Mouse (Mus musculus) kidney, postnatal 14 days (tissue): Measurements from ENCODE around the gene Ftcd.

Experiments
- DNase-seq: peaks from one replicate; pipeline ENCODE4 v3.0.0; 2022; ENCODE audit warnings: mixed read lengths

The Ftcd gene

DNA sequence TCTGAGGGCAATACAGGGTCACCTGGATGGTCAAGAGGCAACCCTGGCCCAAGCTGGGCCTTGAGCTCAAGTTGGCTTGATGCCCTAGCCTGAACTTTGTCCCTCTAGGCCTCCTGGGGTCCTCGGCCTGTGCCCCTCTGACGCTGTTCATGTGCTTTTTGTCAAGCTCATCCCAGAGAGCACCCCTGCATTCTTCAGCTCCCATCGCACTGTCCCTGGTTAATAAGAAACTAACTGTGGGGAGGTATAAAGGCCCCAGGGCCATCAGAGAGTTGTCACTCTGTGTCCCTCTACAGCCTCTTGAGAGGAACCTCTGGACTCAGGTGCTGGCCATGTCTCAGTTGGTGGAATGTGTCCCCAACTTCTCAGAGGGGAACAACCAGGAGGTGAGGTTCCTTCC is at the start of gene Ftcd:
Gene Ftcd, plus strand, starts transcription at position 275 of the 400 bp plus-strand sequence.
- peak; percentile 40 for DNase-seq

- DNase-seq, result no peak
Measured at GRCm38 (mm10) chr10:76530922-76531321, 44.5 kb upstream of the Ftcd start.

GRCm38 (mm10) chr10:76531375-76531774 is 44.1 kb upstream of the Ftcd start, which contains the start of gene Lss:
Gene Lss (plus strand): TSS chr10:76531588.
- DNase-seq, result peak; percentile 97

- DNase-seq, result no peak
Measured at GRCm38 (mm10) chr10:76531828-76532227, 43.6 kb upstream of the Ftcd start.

- no peak for DNase-seq
Measured at GRCm38 (mm10) chr10:76535526-76535925, 39.9 kb upstream of the Ftcd start.

DNA sequence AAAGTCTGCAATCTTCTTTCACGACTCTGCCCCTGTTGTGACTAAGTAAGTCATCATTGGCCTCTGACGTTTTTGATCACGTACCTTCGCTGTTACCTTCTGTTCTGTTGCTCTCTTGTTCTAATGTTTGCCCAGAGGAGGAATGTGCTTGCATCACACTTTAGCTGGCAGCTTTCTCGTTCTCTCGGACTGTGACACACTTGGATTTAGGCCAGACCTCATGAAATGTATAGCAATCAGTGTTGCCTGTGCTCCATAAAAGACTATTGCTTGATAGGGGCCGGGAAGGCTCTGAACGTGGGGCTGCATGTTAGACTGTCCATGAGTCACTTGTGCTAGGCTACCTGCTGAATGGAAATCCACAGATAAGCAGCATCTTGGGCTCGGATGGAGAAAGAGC is 37.8 kb upstream of the Ftcd start:
- DNase-seq, result peak; percentile 40

- DNase-seq, result no peak
Measured at GRCm38 (mm10) chr10:76541336-76542085, 33.9 kb upstream of the Ftcd start.

- DNase-seq, result no peak
Measured at GRCm38 (mm10) chr10:76542636-76543375, 32.6 kb upstream of the Ftcd start.

GRCm38 (mm10) chr10:76546566-76546965 is 28.9 kb upstream of the Ftcd start:
- peak; percentile 56 for DNase-seq

- DNase-seq, result no peak
Measured at GRCm38 (mm10) chr10:76548218-76548617, 27.2 kb upstream of the Ftcd start.

DNA sequence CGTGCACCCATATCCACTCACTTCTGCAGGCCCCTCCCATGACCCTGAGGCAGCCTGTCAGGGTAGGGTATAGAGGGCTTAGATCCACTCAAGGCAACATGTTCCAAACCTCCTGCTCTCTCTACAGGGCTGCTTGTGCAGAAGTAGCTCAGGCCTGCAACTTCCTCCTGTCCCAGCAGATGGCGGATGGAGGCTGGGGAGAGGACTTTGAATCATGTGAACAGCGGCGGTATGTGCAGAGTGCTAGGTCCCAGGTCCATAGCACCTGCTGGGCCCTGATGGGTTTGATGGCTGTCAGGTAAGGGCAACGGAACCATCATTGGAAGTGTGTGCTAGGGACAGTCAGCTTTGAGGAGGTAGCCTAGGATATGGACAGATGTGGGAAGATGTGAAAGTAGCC is 25.0 kb upstream of the Ftcd start:
- no peak for DNase-seq

DNA sequence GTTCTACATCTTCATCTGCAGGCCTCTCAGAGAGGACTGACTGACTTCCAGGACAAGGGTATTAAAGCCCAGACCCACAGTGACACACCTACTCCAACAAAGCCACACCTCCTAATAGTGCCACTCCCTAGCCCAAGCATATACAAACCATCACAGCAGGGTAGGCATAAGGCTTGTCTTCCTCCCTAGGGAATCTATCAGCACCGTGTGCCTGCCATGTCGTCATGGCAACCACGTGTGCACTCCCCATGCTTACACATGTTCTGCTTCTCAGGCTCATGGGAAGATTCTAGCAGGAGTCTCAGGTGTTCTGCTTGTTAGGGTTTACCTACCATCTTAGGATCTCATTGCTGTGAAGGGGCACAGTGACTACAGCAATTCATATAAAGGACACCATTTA is 23.9 kb upstream of the Ftcd start:
- no peak for DNase-seq

DNA sequence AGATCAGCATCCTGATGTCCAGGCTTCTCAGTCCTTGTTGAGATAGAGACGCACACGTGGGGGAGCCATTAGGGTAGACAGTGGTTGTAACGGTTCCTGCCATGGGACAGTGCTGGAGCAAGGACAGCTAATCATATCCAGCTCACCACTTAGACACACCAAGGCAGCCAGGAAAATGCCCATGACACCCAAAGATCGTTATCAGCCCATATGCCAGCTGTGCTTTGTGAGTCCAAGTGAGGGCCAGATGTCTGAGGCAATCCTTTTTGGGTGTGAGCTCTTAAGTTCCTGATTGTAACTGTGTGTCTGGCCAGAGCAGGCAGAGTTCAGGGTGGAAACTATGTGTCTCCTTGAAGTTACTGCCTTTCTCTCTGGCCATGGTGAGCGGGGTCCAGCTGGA is 21.4 kb upstream of the Ftcd start:
- no peak for DNase-seq

DNA sequence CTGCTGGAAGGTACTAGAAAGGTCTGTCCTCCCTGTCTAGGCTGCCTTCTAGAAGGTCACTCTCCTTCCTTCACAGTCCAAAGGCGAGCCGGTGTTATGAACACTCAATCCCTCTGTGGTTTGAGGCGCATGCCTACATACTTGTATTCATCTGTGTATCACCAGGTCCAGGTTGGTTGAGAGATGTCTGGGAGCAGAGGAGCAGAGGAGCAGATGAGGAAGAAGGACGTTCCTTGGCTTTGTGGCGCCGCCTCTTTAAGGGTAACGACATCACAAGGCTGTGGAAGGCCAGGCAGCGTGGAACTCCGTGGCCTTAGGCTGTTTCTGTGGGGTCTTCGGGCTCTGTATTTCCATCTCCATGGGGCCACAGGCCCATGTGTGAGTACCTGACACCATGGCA is 13.5 kb upstream of the Ftcd start, which contains the start of gene Spatc1l:
Gene Spatc1l, plus strand, starts transcription at position 301 of the 400 bp plus-strand sequence.
- no peak for DNase-seq

DNA sequence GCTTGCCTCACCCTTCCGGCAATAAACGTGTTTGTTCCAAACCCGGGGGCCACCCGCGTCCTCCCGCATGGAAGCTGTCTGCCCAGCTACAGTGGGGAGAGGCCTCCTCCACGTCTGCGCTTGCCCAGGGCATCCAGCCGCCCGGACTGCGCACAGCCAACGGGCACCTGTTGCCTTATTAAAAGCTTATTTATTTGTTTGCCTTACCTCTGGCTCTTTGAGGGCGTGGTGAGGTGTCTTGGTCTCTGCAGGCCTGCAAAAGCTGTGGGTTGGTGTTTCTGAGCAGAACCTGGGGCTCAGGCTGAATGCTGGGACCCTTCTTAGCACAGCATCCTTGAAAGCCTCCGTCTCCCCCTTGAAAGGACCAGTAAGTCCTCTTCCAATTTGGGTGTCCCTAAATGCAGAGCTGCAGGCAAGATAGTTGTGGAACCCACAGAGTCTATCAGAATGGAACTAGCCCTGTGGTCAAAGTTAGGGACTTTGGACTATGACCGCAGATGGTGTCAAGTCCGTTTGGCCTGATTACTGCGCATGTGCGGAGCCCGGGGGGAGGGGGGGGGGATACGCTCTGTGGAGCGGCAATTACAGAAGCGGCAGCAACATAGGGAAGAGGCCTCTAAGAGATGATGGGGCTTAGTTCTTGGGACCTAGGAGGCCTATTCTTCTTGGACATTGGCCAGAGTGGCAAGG is 5.3 kb upstream of the Ftcd start:
- no peak for DNase-seq

DNA sequence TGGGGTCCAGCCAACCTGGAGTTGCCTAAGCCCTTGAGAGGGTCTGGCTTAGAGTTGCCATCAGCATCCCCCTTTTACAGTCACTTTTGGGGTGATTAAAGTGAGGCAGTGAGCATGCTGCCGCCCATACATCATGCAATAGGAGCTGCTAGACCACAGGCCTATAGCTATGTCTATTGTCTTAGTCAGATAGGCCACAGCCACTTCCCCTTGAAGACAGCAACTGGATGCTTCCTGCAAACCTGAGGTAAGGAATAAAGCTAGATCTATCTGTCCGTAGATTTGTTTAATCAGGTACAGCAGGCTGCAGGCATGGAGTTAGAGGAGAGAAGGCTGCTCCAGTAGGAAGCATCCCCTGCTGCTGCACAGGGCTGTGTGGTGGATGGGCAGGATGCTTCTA is 4.4 kb upstream of the Ftcd start:
- no peak for DNase-seq

- DNase-seq, result no peak
Measured at GRCm38 (mm10) chr10:76572151-76572550, 3.3 kb upstream of the Ftcd start.

DNA sequence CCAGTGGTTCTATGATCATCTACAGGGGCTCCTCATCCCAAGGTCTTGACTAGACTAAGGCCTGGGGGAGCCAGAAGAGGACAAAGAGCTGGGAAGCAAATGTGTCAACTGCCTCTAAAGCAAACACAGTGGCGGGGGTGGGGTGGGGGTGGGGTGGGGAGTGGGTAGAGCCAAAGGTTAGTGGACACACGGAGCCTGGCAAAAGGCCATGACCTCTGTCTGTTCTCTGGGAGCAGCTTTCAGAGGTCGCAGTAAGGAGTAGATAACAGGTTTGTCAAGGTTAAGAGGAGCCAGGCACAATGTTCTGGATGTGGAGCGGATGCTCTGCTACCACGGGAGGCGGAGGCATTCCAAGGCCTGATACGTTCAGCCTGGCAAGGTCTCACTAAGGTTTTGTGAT is 1.5 kb downstream of the Ftcd start:
- DNase-seq, result no peak

DNA sequence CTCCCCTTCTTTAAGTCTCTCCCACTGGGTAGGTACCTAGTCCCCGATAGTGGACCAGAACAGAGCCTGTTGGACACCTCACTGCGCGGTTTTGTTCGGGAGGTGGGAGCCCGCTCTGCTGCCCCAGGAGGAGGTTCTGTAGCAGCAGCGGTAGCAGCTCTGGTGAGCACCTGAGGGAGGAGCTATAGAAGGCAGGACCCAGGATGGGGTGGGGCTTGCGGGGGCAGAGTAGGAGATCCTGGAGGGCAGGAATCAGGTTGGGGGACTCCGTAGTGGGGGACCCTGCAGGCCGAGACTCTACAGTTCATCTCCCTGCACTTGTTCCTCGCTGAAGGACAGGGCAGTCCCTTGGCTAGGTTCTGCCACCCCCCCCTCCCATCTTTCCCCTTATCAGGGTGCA is 8.7 kb downstream of the Ftcd start:
- no peak for DNase-seq

GRCm38 (mm10) chr10:76586190-76586589 is 10.7 kb downstream of the Ftcd start:
- DNase-seq, result no peak

DNA sequence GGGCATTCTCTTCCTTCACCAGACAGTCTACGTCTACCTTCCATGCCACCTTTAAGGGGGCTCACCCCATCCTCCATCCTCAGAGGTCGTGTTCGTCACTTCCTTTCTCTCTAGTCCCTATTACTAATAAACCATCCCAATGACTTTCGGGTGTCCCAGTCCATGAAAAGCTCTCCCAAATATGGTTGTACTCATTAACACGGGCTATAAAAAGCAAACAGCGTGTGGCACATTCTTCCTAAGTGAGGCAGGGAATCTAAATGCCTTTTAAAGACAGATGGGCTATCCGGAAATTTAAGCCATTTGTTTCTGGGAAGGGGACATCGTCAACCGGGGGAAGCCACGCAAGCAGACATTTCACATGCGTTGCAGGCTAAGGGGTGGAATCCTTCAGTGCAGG is 14.7 kb downstream of the Ftcd start:
- no peak for DNase-seq

GRCm38 (mm10) chr10:76596338-76596737 is 20.9 kb downstream of the Ftcd start:
- DNase-seq, result no peak

DNA sequence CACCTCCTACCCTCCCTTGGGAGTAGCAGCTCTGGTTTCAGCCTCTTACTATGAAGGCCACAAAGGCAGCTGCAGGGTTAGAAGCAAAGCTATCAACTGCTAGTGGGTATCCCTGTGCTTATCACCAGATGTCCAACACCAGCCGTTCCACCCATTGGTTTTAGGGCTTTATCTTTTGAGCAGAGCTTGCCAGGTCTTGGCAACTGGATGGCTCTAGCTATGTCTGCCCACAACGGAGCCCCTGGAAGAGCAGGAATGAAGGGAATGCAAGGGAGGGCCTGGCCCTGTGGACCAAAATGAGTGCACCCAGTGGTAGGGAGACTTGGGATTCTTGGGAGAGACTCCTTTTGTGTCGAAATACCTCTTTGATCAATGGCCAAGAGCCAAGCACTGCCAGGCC is 27.2 kb downstream of the Ftcd start:
- DNase-seq, result no peak

DNA sequence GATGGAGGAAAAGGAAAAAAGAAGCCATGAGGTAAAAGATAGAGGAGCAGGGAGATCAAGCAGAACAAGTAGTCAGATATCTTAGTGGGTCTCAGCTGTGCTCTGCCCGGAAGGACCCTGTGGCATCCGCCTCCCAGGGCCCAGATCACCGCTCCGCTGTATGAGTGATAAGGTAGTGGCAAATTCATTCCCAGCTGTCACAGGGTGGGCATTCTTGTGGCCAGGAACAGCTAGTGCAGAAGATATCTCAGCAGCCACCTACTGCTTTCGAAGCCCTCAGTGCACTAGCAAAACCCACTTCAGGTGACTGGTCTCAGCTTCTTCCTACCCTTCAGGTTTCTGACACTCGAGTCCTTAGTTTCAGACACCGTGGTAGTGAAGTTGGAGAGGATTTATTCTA is 37.0 kb downstream of the Ftcd start:
- no peak for DNase-seq
